Mouse (Mus musculus) adrenal gland, postnatal 36 days (tissue): ENCODE data around the gene Timm10b. TPM values are rescaled to one million over a fixed set of nuclear protein-coding genes. Genes with fewer than 3 reads are reported as not detected.

Experiments used
- DNase-seq, 2 experiments: peaks; one replicate each; pipeline ENCODE4 v3.0.0; 2021; ENCODE audit warnings: mixed read lengths in 1 of 2
- total RNA-seq, 2 experiments: library from RNA; stranded (reverse); gene quantifications; 2 replicates each; pipeline ENCODE4 v1.2.3; 2021

Gene Timm10b
- total RNA-seq, 2 experiments from 2014 or later: 101 to 139 TPM

DNA sequence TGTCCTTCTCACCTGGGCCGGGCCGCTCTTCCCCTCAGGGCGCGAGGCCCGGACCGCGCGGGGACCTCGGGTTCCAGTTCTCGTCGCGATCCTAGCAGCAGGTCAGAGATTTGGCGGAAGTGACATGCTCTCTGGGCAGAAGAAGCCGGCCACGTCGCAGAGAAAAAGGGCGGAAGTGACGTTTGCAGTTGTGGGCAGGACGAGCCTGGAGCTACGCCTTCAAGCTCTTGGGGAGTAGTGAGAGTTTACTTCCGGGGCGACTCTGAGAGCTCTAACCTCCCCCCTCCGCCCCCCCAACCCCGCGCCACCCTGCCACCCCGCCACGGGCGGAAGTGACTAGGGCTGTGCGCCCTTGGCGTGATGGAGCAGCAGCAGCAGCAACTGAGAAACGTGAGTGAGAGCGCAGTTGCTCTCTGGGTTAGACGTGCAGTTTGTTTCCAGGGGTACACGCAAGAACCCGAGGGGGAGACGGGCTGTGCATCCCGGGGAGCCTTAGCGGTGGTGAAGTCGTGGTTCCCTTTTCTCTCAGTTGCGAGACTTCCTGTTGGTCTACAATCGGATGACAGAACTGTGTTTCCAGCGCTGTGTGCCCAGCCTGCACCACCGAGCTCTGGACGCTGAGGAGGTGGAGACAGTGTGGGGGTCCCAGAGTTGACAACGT is 507 bp downstream of the Timm10b start, which contains the start of the genes Arfip2 and Gm45799:
TSS of gene Arfip2 (minus strand) at position 184 of the 661 bp plus-strand sequence.
TSS of gene Gm45799 (plus strand) at position 320 of the 661 bp plus-strand sequence.
- DNase-seq: peak; percentile 96 to 97

DNA sequence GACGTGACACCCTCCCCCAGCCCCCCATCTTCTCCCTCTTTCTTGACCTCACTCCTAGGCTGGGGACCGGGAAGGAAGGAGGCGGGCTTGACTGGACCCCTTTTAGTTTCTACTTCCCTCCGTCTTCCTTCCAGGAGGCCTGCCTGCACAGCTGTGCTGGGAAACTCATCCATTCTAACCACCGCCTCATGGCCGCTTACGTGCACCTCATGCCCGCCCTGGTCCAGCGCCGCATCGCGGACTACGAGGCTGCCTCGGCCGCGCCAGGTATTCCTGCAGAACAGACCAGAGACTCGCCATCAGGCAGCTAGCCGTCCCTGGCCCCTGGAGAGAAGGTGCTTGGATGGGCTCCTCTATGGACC is 1.0 kb downstream of the Timm10b start:
- DNase-seq: peak in 1 of 2 experiments; percentile 35

DNA sequence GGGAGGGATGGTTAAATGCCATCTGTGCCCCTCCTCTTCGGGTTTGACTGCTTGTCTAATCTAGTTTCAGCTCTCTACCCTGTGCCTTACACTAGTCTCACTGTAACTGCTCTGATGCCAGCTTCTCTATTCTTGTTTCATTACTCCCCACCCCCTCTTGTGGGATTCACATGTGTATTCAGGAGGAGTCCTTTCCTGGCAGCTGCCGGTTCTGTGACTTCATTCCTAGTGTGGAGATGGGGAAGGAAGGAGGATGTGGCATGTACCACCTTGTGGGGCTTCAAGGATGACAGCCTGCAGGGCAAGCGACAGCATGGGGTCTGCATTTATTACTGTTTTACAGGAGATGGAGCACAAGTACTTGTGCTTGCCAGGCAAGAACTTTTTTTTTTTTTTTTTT is 2.1 kb downstream of the Timm10b start:
- DNase-seq: no peak

DNA sequence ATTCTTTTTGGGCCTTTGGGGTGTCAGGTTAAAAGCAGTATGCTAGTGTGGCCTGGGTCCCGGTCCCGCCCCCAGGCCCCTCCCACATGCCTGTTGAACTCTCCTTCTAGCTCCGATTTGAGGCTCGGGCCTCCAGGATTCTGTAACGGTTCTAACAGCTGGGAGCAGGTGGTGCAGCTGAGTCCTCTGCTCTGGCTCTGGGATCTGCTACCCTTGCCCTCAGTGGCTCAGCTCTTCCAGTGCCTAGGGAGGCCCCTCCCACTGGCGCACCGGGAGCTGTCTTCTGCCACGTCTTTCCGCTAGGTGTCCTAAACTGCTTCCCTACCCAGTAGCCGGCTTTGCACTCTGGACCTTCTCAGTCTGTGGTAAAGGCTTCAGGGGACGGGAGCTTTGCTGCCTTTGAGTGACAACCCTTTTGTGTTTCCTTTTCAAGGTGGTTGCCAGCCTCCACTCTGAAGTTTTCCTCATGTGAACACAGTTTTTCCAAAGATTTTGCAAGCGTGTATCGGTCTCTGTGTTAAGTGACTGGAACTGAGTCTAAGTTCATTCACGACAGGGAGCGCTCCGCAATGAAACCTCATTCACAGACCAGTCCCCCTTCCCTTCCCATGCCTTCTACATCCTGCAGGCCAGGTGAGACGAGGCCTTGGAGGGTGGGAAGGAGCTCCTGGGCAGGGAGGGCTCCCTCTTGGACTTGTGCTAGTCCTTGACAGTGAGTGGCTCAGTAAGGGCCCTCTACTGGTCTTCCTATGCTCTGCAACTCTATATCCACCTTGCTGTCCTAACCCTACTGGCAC is 11.0 kb downstream of the Timm10b start, which contains the start of gene Dnhd1:
TSS of gene Dnhd1 (plus strand) at position 189 of the 797 bp plus-strand sequence.
- peak; percentile 84 to 89 for DNase-seq

DNA sequence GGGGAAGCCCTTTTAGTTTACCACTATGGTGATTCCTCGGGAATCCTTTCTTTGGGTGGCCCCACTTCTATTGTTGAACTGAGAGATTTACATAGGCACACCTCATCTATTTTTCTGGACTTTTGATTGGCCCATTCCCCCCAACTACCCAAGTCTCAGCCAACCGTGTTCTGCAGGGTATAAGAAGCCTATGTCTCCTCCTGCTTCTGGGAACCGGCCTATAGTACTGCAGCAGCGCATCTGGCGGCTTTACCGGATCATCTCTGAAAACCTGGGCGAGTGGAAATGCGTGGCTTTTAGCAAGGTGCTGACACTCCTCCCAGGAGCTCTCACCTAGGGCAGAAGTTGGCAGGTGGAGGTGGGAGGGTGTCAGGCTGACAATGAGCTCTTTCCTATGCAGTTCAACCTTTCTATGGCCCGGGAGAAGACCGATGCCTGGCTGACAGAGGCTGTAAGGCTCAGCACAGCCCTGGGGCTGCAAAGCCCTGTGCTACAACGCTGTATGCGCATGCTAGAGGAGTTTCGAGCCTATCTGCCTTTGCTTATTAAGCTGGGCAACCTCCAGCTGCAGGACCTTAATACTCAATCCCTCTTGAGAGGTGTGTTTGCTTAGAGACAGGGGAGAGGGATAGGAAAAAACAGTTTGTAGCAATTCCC is 45.8 kb downstream of the Timm10b start:
- no peak for DNase-seq

DNA sequence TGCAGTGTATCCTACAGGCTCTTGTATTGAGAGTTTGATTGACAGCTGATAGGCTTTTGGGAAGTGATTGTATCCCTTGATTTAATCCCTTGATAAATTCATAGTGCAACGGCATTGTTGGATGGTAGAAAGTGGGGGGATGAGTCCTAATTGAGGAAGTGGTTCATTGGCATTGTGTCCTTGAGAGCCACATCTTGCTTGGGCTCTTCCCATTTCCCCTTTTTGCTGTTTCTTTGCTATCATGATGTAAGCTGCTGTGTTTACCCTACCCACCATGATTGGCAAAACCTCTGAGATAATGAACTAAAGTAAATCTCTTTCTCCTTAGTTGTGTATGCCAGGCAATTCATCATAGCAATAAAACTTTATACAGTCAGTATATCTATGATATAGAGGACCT is 51.0 kb downstream of the Timm10b start:
- DNase-seq: no peak

Other genes with a start within 250 kb of the Timm10b start
- gene Fam160a2, start 240.0 kb upstream of the Timm10b start, total RNA-seq: 10 to 100 TPM; 25.9 to 27.1 TPM
- gene Cnga4, start 235.5 kb upstream of the Timm10b start, total RNA-seq: not detected
- gene Cckbr, start 214.3 kb upstream of the Timm10b start, total RNA-seq: not detected
- 10 to 100 TPM; 60.2 to 76.0 TPM for gene Cavin3, start 157.8 kb upstream of the Timm10b start, total RNA-seq
- 10 to 100 TPM; 47.3 to 53.0 TPM for gene Smpd1, start 85.7 kb upstream of the Timm10b start, total RNA-seq
- 10 to 100 TPM; 11.4 to 11.5 TPM for gene Apbb1, start 58.4 kb upstream of the Timm10b start, total RNA-seq
- 1 to 10 TPM in 1 of 2 experiments, under 1 TPM in 1; 0.23 to 1.6 TPM for gene Hpx, start 39.9 kb upstream of the Timm10b start, total RNA-seq
- gene Trim3, start 6.5 kb upstream of the Timm10b start, total RNA-seq: 10 to 100 TPM; 24.6 to 30.9 TPM
- gene Arfip2, start 360 bp downstream of the Timm10b start, total RNA-seq: 10 to 100 TPM; 53.4 to 54.9 TPM
- gene Gm45799, start 496 bp downstream of the Timm10b start, total RNA-seq: 1 to 10 TPM; 3.9 to 8.4 TPM
- 1 to 10 TPM; 1.6 to 2.3 TPM for gene Dnhd1, start 10.8 kb downstream of the Timm10b start, total RNA-seq
- gene Ilk, start 96.5 kb downstream of the Timm10b start, total RNA-seq: 100 to 1,000 TPM; 145 to 159 TPM
- gene Rrp8, start 97.3 kb downstream of the Timm10b start, total RNA-seq: 10 to 100 TPM; 17.9 to 22.5 TPM
- gene Taf10, start 104.3 kb downstream of the Timm10b start, total RNA-seq: 100 to 1,000 TPM; 209 to 217 TPM
- 100 to 1,000 TPM in 1 of 2 experiments, 10 to 100 TPM in 1; 99.2 to 113 TPM for gene Tpp1, start 112.2 kb downstream of the Timm10b start, total RNA-seq
- gene Dchs1, start 147.6 kb downstream of the Timm10b start, total RNA-seq: 1 to 10 TPM; 7.5 to 8.0 TPM
- gene Mrpl17, start 171.0 kb downstream of the Timm10b start, total RNA-seq: 100 to 1,000 TPM; 202 to 215 TPM